Mouse (Mus musculus): Measurements from ENCODE around the gene Hagh.

The Hagh gene

GRCm38 (mm10) chr17:24850065-24850772 lies 10.3 kb downstream of the Hagh start, which contains the start of gene Fahd1:
Gene Fahd1, minus strand, starts transcription at chr17:24850364.
- peak; percentile 96 for ATAC-seq (ENCODE audit: low TSS enrichment)

DNA sequence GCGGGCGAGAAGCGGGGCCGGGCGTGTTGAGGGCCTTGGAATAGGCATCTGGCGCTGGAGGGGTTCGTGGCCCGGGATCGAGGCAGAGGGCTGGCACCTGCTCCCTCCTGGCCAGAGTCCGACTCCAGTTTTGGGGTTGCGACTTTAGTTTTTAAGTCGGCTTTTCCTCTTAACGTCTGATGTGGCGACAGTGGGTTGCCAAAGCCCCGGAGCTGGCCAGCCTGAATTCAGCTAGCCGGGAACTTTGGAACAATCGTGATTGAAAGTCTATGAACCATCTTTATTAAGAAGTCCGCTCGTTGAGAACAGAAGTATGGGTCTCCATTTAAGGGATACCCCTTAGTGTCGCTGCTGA lies 10.8 kb downstream of the Hagh start:
- no peak for ATAC-seq (ENCODE audit: low TSS enrichment)

GRCm38 (mm10) chr17:24851381-24852125 lies 11.6 kb downstream of the Hagh start:
- no peak for ATAC-seq (ENCODE audit: low TSS enrichment)

DNA sequence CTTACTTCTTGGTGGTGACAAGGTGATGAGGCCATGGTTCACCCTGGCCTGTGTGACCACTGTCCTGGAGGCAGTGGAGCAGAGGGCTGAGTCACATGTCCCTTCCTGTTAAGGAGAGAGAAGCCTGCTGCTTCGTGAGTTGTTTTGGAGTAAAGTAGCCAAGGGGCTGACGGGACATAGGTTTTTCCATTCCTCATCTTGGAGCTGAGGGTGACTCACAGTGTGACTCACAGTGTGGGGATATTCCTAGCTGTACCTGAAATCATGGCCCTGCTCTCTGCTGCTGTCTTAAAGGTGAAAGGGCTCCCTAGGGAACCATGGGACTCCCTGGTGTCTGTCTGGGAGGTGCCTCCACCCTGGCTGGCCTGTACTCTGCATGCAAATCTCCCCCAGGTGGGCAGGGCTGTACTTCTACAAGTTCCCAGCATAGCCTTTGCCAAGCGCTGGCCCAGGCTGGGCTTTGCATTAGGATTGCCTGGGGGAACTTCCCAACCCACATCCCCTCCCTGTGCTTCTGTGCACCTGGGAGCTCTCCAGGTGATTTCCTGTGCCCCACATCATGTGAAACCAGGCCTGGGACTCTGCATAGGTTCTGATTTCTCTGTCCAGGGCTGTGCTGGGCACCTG lies 16.0 kb downstream of the Hagh start:
- peak; percentile 41; the same call in 1 of the 2 replicates for ATAC-seq (ENCODE audit: low TSS enrichment)

GRCm38 (mm10) chr17:24856589-24856988 lies 16.6 kb downstream of the Hagh start:
- no peak for ATAC-seq (ENCODE audit: low TSS enrichment)

- no peak for ATAC-seq (ENCODE audit: low TSS enrichment)
Observed at GRCm38 (mm10) chr17:24857831-24858470, 18.0 kb downstream of the Hagh start.

GRCm38 (mm10) chr17:24858967-24859366 lies 19.0 kb downstream of the Hagh start:
- no peak for ATAC-seq (ENCODE audit: low TSS enrichment)

GRCm38 (mm10) chr17:24860076-24860475 lies 20.1 kb downstream of the Hagh start:
- no peak for ATAC-seq (ENCODE audit: low TSS enrichment)

DNA sequence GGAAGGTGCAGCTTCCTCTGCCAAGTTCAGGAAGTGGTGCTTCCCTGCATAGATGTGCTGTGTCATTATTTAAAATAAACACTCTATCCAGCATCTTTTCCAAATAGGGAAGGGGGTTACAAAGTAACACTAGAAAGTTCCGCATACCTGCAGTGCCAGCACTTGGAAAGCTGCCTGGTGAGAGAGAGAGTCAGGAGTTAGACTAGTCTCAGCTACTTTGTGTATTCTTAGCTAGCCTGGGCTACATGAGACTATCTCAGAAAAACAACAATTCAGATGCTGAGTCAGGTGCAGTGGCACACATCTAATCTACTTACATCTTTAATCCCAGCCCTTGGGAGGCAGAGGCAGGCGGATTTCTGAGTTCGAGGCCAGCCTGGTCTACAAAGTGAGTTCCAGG lies 21.8 kb downstream of the Hagh start:
- ATAC-seq (ENCODE audit: low TSS enrichment): no peak

DNA sequence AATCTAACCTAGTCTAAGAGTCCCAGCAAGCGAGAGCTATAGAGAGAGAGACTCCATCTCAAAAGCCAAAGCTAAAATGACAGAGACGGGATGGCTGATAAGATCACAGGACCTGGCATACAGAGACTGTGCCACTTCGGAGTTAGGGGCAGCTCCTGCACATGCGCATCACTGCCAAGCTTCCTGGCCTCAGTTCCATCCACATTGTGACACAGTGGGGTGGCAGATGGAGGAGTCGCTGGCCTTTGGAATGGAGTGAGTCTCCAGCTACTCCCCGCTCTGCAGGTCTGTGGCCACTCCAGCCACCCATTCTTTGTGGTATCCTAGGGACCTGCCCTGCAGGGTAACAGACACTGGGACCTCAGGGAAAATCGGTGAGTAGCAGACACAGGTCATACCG lies 25.8 kb downstream of the Hagh start, which contains the start of gene Igfals:
Gene Igfals (plus strand): TSS at position 222 of the 400 bp plus-strand sequence.
- no peak for ATAC-seq (ENCODE audit: low TSS enrichment)

- ATAC-seq (ENCODE audit: low TSS enrichment): peak; percentile 89
Observed at GRCm38 (mm10) chr17:24867914-24868313, 28.0 kb downstream of the Hagh start.

DNA sequence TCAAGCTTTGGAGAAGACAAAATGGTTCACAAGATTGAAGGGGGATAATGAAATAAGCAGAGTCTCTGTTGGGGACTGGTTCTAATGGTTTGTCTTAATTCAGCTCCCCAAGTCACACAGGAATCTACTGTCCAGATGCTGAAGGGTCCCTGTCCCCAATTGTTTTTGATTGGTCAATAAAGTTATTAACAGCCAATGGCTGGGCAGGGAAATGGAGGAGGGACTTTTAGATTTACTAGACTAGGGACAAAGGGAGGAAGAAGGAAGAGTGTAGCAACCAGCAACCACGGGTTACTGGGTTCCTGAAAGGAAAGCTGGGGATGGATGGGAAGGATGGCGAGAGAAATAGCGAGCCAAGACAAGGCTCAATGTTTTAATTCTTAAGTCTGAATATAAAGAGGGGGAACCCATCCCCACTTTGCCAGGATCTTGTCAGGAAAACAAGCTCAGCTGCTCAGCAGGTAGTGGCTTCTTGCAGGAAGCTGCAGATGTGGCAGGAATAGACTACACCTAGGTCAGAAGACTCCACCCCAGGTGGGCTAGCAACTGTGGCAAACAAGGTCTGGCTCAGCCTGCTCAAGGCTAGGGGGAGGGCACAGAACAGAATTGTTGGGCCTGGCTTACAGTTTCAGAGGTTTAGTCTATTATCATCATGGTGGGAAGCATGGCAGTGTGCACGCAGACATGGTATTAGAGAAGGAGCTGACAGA lies 33.9 kb downstream of the Hagh start:
- no peak for ATAC-seq (ENCODE audit: low TSS enrichment)

DNA sequence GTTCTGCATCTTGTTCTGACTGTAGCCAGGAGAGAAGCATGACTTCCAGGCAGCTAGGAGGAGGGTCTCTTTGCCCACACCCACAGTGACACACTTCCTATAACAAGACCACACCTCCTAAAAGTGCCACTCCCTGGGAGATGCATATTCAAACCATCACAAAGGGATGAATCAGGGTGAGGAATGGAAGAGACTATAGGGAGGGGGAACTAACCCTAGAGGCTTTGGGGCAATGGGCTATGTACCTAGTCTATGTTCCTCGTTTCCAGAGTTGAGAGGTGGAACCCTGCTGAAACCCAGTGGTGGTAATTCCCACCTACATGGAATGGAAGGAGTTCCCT lies 34.4 kb downstream of the Hagh start:
- ATAC-seq (ENCODE audit: low TSS enrichment): no peak

GRCm38 (mm10) chr17:24874989-24875388 lies 35.0 kb downstream of the Hagh start:
- ATAC-seq (ENCODE audit: low TSS enrichment): no peak

DNA sequence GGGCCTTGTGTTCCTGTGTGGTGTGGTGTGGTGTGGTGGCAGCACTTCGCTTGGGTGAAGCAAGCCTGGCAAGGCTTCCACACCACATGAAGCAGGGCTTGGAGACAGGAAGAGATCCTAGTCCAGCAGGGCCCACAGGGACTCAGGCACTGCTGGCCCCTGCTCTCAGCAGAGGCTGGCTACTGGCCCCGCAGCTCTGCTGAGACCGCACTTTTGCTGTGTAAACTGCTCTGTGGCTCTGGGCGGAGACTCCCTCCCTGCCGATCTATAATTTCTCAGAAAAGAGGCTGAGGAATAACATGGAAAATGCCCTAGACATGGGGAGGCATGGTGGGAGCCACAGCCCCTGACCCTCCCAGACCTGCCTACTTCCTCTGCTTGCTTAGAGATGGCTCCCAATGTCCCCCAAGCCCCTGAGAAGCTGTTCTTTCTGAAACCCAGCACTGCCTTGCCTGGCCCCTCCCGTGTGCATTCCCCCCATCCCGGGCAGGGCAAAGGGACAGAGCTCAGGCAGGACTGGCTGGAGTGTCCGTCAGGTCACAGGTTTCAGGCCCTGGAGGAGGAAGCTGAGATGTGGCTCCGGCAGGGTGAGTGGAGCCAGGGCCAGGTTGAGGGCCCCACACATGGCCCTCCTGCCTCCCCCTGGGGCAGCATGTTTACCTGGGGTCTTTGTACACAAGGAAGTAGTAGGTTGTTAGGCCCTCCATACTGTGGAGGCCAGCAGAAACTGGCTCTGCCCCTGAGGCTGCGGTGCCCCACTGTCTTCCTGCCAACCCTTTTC lies 37.6 kb downstream of the Hagh start:
- ATAC-seq (ENCODE audit: low TSS enrichment): no peak

DNA sequence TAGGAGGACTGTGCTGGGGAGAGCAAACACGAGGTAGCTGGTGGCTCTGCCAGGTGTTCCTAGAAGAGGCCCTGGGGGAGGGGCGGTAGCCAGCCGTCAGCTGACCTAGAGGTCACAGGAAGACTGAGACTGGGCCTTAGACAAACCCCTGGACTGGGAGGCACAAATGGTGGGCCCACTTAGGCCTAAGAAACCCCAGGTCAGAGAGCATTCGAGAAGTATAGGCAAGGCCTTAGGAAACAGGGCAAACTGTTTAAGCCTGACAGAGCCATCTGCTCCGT lies 38.1 kb downstream of the Hagh start:
- ATAC-seq (ENCODE audit: low TSS enrichment): no peak

DNA sequence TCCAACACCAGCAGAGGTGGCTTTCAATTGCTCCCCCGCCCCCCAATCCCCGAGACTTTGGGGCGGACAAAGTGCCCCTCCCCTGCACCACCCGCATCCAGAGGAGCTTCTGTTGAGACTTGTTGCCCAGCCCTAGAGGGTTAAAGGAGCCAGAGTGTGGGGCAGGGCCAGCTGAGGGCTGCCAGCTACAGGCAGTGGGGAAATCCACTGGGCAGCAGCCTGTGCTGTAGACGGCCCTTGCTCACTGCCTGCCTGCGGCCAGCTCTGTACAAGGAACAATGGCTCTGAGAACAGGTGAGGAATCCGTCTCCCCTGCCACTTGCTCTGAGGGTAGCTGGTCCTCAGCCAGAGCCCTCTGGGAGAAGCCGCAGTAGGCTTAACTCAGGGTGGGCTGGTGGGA lies 38.6 kb downstream of the Hagh start:
- ATAC-seq (ENCODE audit: low TSS enrichment): no peak

DNA sequence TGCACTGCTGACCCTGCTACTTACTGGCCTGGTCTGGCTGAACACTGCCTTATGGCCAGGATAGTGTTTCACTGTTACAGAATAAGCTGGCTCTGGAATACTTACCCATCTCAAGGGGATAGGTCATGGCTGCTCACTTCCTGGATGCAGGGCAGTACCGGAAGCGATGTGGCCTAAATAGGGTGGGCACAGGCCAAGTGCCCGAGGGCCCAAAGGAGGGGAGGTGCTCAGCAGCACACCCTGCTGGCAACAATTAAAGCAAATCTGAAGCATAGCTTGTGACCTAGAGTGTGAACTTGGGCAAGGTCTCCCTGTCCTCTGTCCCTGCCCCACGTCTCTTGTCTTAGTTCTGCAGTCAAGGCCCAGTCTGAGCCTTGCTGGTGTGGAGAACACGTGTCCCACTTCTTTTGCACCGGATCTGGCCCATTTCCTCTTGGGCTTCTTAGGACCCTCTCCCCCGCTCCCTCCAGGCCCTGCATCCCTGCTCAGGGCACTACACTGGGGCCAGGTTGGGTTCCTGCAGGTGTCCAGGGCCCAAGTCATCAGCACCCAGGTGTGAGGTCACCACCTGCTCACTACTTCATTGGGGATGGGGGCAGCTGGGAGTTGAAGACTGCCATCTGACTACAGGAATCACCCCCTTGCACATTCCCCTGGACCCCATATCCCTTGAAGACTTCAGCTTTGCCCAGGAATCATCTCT lies 41.9 kb downstream of the Hagh start:
- no peak for ATAC-seq (ENCODE audit: low TSS enrichment)

GRCm38 (mm10) chr17:24884391-24884790 lies 44.4 kb downstream of the Hagh start:
- ATAC-seq (ENCODE audit: low TSS enrichment): no peak

GRCm38 (mm10) chr17:24885356-24886133 lies 45.6 kb downstream of the Hagh start:
- no peak for ATAC-seq (ENCODE audit: low TSS enrichment)
